Mouse (Mus musculus) lung, postnatal 0 days (tissue): ENCODE measurements around the gene Pds5b.
"Not testable (repeated sequence)": the region's sequence is repeated elsewhere in the genome, so short reads cannot be mapped to it uniquely, and the experiment has no call there.

Experiments
- CTCF ChIP-seq: IDR thresholded peaks from 2 replicates; pipeline ENCODE4 v1.5.1; 2016; ENCODE audit warnings: antibody characterized with exemption, mild to moderate bottlenecking
- EP300 ChIP-seq: IDR thresholded peaks from 2 replicates; pipeline ENCODE4 v1.6.1; 2016; ENCODE audit warnings: antibody characterized with exemption, mild to moderate bottlenecking, control low read depth

GRCm38 (mm10) chr5:150659425-150659824 is 14.1 kb upstream of the Pds5b start:
- TF ChIP-seq CTCF, EP300: not testable (repeated sequence)
